Mouse (Mus musculus) CH12.LX (cell line): ENCODE measurements around the gene Icmt.

Experiments used
- CTCF ChIP-seq, 2 experiments: IDR thresholded peaks in 1 of 2; conservative IDR thresholded peaks in 1 of 2; 2 replicates each; pipeline ENCODE4 v1.5.1; 2011 to 2012; ENCODE audit warnings: low read depth in 2 of 2, low read length in 2 of 2, improper control_type of control experiment in 1 of 2, inconsistent platforms in 1 of 2, mild to moderate bottlenecking in 1 of 2, moderate library complexity in 1 of 2
- NRF1 ChIP-seq: IDR thresholded peaks from 2 replicates; pipeline ENCODE4 v1.6.1; 2014; ENCODE audit warnings: low read depth, mild to moderate bottlenecking, inconsistent platforms, low read length, improper control_type of control experiment, moderate library complexity
- PAX5 ChIP-seq: IDR thresholded peaks from 2 replicates; pipeline ENCODE4 v1.6.1; 2012; ENCODE audit warnings: low read length, inconsistent platforms, mixed read lengths
- POLR2A ChIP-seq: IDR thresholded peaks from 2 replicates; pipeline ENCODE4 v1.6.1; 2011; ENCODE audit warnings: low read depth, mild to moderate bottlenecking, improper control_type of control experiment, low read length
- SIN3A ChIP-seq: IDR thresholded peaks from 2 replicates; pipeline ENCODE4 v1.6.1; 2012; ENCODE audit warnings: low read length, improper control_type of control experiment, inconsistent platforms
- SMC3 ChIP-seq: IDR thresholded peaks from 2 replicates; pipeline ENCODE4 v1.6.1; 2011; ENCODE audit warnings: low read depth, low read length, improper control_type of control experiment
- USF1 ChIP-seq: IDR thresholded peaks from 2 replicates; pipeline ENCODE4 v1.6.1; 2014; ENCODE audit warnings: low read depth, mild to moderate bottlenecking, inconsistent platforms, low read length, improper control_type of control experiment
- USF2 ChIP-seq: conservative IDR thresholded peaks from 2 replicates; pipeline ENCODE4 v1.6.1; 2011; ENCODE audit warnings: low read depth, low read length, improper control_type of control experiment
- ZC3H11A ChIP-seq: IDR thresholded peaks from 2 replicates; pipeline ENCODE4 v1.6.1; 2012; ENCODE audit warnings: low read depth, mild to moderate bottlenecking, inconsistent platforms, low read length, improper control_type of control experiment
- ZNF384 ChIP-seq: IDR thresholded peaks from 2 replicates; pipeline ENCODE4 v1.6.1; 2012; ENCODE audit warnings: low read depth, low read length, improper control_type of control experiment, inconsistent platforms

DNA sequence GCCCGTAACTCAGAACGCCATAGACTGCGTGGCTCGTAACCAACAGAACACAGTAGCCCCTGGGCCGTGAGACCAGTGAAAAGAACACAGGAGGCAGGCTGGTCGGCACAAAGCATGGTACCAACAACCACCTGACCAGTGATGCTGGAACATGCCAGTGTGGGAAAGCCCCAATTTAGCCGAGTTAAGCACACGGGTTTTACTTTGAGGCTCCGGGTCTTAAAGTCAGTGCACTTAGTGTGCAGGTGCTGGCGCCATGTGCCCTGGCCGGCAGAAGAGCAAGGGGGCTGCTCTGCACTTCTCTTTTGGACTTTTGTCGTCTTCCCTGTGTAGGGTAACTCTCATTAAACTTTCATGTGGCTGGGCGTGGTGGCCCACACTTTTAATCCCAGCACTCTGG, 27.1 kb upstream of the Icmt start:
- TF ChIP-seq SMC3 (no peak), USF1 (peak; percentile 37; the same call in 1 of the 2 replicates), CTCF (conservative IDR thresholded peaks at IDR 0.05 in 1 of 2, IDR thresholded peaks at IDR 0.05 in 1 of 2; ENCODE audit: low read depth in 2 of 2, low read length in 2 of 2) (no peak), NRF1 (0 out of 2 replicates have a peak, but pooled peaks have one; percentile 28), POLR2A (peak; percentile 35; the same call in 1 of the 2 replicates), PAX5 (no peak), SIN3A (no peak), USF2 (no peak), ZNF384 (no peak), ZC3H11A (no peak)
